Mouse (Mus musculus) megakaryocyte progenitor cell, adult 5-6 weeks (primary cell): ENCODE results near the gene F5. TPM values are rescaled to one million over a fixed set of nuclear protein-coding genes. Genes with fewer than 3 reads are reported as not detected.

ENCODE experiments used
- total RNA-seq, 2 experiments: library from RNA; stranded (forward) in 1 of 2; stranded (reverse) in 1 of 2; fragments of 157-497, 149-512 nt in 1 of 2; fragments of 200-1000 nt in 1 of 2; gene quantifications; 2 replicates each; pipeline versions ENCODE4 v1.2.3 to v1.2.4; 2015 to 2017

Gene F5
- total RNA-seq, 2 experiments from 2014 or later, result 6.1 to 9.2 TPM

Other genes with a start within 250 kb of the F5 start
- 28.1 and 39.6 TPM in 2 replicates for gene Scyl3, start 222.7 kb upstream of the F5 start, total RNA-seq (2015)
- 14.5 and 16.9 TPM in 2 replicates for gene Scyl3, start 222.7 kb upstream of the F5 start, total RNA-seq (2017)
- gene BC055324, start 157.0 kb upstream of the F5 start, total RNA-seq (2015), result 20.4 and 25.5 TPM in 2 replicates
- gene BC055324, start 157.0 kb upstream of the F5 start, total RNA-seq (2017), result 19.9 and 20.0 TPM in 2 replicates
- 5.1 and 6.8 TPM in 2 replicates for gene Mettl18, start 156.9 kb upstream of the F5 start, total RNA-seq (2015)
- gene Mettl18, start 156.9 kb upstream of the F5 start, total RNA-seq (2017), result 15.2 and 20.2 TPM in 2 replicates
- gene Sele, start 103.6 kb upstream of the F5 start, total RNA-seq (2015), result not detected in 2 replicates
- 0.07 and 0.12 TPM in 2 replicates for gene Sele, start 103.6 kb upstream of the F5 start, total RNA-seq (2017)
- gene Sell, start 89.9 kb upstream of the F5 start, total RNA-seq (2015), result 371 and 392 TPM in 2 replicates
- 234 and 258 TPM in 2 replicates for gene Sell, start 89.9 kb upstream of the F5 start, total RNA-seq (2017)
- 3.3 and 7.6 TPM in 2 replicates for gene Selp, start 36.6 kb upstream of the F5 start, total RNA-seq (2015)
- gene Selp, start 36.6 kb upstream of the F5 start, total RNA-seq (2017), result 0.68 and 2.0 TPM in 2 replicates
- gene Slc19a2, start 97.2 kb downstream of the F5 start, total RNA-seq (2015), result 10.3 and 10.6 TPM in 2 replicates
- 4.4 and 5.1 TPM in 2 replicates for gene Slc19a2, start 97.2 kb downstream of the F5 start, total RNA-seq (2017)
- 11.8 and 13.5 TPM in 2 replicates for gene Ccdc181, start 123.7 kb downstream of the F5 start, total RNA-seq (2015)
- gene Ccdc181, start 123.7 kb downstream of the F5 start, total RNA-seq (2017), result 29.0 and 31.0 TPM in 2 replicates
- 21.3 TPM in 2 replicates for gene Nme7, start 152.3 kb downstream of the F5 start, total RNA-seq (2015)
- 36.5 and 43.8 TPM in 2 replicates for gene Nme7, start 152.3 kb downstream of the F5 start, total RNA-seq (2017)
- gene Blzf1, start 155.7 kb downstream of the F5 start, total RNA-seq (2015), result 26.7 and 27.8 TPM in 2 replicates
- 54.7 and 62.6 TPM in 2 replicates for gene Blzf1, start 155.7 kb downstream of the F5 start, total RNA-seq (2017)